Mouse (Mus musculus) adrenal gland, postnatal 4 days (tissue): ENCODE measurements around the gene Grwd1. TPM values are rescaled to one million over a fixed set of nuclear protein-coding genes. Genes with fewer than 3 reads are reported as not detected.

Source experiments
- DNase-seq, 2 experiments: peaks; one replicate each; pipeline ENCODE4 v3.0.0; 2021 to 2022; ENCODE audit warnings: low spot score in 2 of 2, mixed read lengths in 2 of 2
- total RNA-seq, 2 experiments: library from RNA; stranded (reverse); gene quantifications; 2 replicates each; pipeline ENCODE4 v1.2.3; 2021

The Grwd1 gene
- total RNA-seq, 2 experiments from 2014 or later = 28.2 to 28.3 TPM

DNA sequence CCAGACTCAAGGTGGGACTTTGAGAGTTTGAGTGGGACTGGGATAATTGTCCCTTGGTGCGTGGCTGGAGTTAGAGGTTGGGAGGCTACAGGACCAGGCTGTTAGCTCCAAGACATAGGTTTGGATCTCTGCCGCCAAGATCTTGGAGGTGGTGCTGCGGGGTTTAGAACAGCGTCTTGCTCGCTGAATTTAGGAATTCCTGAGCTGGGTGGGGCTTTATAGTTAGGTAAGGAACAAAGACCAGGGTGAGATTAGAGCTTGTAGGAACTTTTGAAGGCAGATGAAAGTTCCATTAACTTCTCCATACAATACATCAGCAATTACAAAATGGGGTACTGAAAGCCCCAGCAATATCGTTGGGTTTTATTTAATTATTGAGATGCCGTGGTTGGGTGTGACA is 30.7 kb downstream of the Grwd1 start:
- no peak for DNase-seq

- no peak for DNase-seq
Observed at GRCm38 (mm10) chr7:45798931-45799330, 31.8 kb downstream of the Grwd1 start.

DNA sequence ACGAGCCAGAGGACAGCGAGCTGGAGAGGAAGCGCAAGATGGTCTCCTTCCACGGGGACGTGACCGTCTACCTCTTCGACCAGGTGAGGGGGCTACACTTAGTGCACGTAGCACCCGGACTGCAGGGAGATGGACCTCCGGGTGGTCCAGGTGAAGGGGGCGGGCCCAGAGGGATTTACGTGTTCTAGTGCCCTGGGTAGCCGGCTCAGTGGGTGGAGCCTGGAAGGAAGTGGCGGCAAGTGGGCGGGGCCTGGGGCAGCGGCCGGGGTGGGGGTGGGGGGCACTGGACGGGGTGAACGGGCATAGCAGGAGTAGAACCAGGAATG is 32.3 kb downstream of the Grwd1 start:
- no peak for DNase-seq

- no peak for DNase-seq
Observed at GRCm38 (mm10) chr7:45797661-45798510, 32.9 kb downstream of the Grwd1 start.

DNA sequence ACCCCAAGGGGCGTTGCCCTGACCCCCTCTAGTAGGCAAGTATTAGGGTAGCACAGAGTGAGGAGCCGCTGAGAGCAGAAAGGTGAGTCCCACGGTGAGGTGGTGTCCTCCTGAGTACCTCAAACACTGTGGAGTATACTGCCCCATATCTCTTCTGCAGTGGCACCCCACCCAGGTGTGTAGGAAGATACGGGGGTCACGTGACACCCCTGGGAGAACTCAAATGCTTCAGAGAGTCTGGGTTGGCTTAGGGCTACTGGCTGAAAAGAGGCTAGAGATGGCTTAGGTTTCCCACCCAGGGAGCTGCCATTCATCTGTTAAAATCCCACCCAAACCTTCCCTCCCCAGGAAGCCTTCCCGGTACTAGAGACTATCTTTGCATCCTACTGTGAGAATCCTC is 33.8 kb downstream of the Grwd1 start:
- DNase-seq = no peak

GRCm38 (mm10) chr7:45794971-45795370 is 35.8 kb downstream of the Grwd1 start:
- DNase-seq = no peak

- no peak for DNase-seq
Observed at GRCm38 (mm10) chr7:45793969-45794585, 36.7 kb downstream of the Grwd1 start.

GRCm38 (mm10) chr7:45793240-45793639 is 37.5 kb downstream of the Grwd1 start:
- no peak for DNase-seq

- no peak for DNase-seq
Observed at GRCm38 (mm10) chr7:45791756-45792490, 38.8 kb downstream of the Grwd1 start.

DNA sequence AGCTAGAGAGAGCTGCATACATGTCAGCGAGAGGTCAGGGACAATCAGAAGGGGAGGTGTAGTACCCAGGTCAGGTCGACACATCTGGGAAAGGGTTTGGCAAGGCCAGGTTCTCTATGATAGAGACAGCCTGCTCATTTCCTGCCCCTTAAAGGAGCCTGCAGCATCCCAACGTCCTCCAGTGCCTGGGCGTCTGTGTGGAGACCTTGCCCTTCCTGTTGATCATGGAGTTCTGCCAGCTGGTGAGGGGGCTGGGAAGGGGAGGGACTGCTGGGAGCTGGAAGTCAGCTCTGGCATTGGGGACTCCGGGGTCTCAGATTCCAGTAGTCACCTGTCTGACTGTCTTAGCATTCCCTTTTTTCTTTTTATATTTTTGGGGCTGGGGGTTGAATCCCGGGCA is 40.0 kb downstream of the Grwd1 start:
- no peak for DNase-seq

GRCm38 (mm10) chr7:45787642-45788041 is 43.1 kb downstream of the Grwd1 start:
- DNase-seq = no peak

DNA sequence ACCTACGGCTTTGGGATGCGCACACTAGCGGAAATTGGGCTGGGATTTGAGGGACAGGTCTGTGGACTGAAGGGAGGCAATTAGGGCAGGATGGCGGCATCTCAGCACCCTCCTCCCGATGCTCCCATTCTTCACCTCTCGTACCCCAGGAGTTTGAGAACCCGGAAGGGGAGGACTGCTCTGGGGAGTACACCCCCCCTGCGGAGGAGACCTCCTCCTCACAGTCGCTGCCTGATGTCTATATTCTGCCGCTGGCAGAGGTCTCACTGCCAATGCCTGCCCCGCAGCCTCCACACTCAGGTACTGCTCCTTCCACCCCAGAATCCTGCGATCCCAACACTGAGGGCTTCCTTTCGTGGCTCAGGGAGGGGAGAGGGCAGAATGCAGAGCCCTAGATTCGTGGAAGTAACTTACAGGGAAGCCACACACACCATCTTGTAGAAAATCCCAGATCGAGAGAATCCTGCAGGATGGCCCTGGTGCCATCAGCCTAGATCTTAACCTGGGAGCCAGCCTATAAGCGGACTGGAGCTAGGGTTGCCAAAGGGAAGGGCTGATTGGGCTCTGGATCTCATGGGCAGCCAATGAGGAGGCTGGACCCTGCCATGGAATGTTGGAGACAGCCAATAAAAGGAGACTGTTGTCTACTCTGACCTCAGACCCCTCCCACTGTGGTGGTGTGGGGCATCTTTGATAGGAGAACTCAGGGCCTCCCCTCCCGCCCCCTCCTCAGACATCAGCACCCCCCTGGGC is 43.9 kb downstream of the Grwd1 start:
- DNase-seq = no peak

DNA sequence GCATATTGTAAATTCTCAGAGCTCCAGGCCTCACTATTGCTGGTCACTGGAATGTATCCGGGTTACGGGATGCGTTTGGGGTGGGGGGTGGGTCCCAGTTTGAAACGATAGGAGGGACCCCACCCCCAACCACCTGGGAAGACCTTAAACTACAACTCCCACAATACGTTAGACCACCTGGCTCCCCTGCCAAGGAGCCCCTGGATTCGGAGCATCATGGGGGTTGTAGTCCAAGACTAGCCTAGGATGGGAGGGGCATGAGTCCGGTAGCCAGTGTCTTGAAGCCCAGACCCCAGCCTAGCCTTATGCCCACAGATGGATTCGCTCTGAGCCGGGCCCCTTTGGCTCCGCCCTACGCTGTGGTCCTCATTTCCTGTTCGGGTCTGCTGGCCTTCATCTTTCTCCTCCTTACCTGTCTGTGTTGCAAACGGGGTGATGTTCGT is 44.6 kb downstream of the Grwd1 start:
- no peak for DNase-seq

GRCm38 (mm10) chr7:45785388-45786135 is 45.2 kb downstream of the Grwd1 start:
- DNase-seq = no peak

- no peak for DNase-seq
Observed at GRCm38 (mm10) chr7:45784524-45785372, 46.0 kb downstream of the Grwd1 start, which contains the start of gene Sult2b1. Sult2b1 (minus strand) TSS chr7:45784669.

DNA sequence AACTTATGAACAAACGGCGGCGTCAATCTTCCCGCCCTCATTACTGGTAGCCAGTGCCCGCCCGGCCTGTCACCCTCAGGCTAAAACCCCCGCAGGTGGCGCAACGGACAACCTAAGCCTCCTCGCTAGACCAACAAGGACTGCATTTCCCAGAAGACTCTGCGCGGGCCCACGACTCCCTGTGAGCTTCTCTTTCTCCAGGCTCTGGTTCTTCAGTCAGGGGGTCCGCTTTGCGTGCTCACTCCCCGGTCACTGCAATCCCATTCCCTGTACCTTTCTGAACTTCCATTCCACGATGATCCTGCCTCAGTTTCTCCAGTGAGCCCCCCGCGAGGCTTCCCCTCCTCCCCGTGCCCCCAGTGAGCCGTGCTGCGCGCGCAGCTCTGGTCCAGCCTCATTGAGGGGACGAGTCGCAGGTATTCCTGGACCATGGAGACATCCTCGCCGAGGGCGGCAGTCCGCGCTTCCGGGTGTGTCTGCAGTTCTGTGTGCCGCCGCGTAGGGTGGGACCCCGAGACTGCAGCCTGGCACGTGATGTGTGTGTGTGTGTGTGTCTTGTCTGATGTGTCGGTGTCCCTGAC is 47.1 kb downstream of the Grwd1 start, which contains the start of gene Lmtk3:
Gene Lmtk3, plus strand, starts transcription at position 228 of the 581 bp plus-strand sequence.
- no peak for DNase-seq

GRCm38 (mm10) chr7:45782271-45782670 is 48.5 kb downstream of the Grwd1 start:
- DNase-seq = no peak

DNA sequence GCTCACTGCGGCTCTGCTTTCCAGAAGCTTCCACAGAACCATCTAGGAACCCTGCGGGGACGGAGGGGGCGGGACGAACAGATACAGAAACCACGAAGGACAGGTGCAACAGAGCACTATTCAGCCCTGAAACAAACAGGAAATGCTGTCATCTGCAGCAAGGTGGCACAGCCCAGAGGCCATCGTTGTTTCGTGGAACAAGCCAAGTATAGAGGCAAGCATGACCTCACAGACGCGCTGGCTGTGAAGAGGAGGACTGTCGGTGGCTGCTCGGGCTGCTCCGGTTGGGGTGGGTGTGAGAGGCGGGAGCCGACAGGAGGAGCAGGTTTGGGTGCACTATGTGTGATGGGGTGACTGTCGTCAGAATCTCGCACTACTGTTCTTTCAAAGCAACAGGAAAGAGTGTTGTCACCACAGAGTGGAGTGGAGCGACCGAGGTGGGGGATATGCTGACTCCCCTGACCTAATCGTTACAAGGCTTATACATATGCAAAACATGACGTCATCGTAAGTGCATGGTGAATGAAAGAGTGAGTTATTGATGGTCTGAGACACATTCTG is 51.6 kb downstream of the Grwd1 start:
- DNase-seq = no peak

DNA sequence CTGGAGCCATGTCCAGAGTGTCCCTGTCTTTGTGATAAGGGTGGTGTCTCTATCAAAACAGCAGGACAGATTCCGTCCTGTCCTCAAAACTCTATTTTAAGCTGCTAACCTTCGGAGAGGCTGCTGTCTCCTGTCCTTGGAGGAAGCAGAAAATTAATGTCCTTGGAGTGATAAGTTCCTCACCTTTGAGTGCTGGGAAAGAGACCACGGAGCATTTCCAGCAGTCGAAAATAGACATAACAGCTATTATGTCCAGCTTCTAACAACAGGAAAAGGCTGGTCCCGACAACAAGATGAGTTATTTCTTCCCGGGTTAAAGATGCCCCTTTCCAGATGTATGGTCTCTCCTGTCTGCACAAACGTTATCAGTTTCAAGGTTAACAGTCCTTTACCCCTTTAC is 55.5 kb downstream of the Grwd1 start:
- no peak for DNase-seq
